Mouse (Mus musculus) liver, embryonic 11.5 days (tissue): ENCODE data around the gene Pou3f1. TPM values are rescaled to one million over a fixed set of nuclear protein-coding genes. Genes with fewer than 3 reads are reported as not detected.

Experiments
- ATAC-seq: fragments of 200-750 bp; cut with Nextera tagmentation; replicated peaks from 2 replicates; pipeline ENCODE4 v1.8.0; 2017; ENCODE audit warnings: moderate number of reproducible peaks, mild to moderate bottlenecking, moderate TSS enrichment, moderate library complexity; ENCODE audit not compliant: low FRiP score
- DNase-seq: peaks from one replicate; pipeline ENCODE4 v3.0.0-alpha.2; 2017; ENCODE audit warnings: low spot score
- H3K27ac ChIP-seq: fragments of 300-500 bp; sonication (generic); 2 replicates; pipeline ENCODE4 v1.5.1; 2014; ENCODE audit warnings: mild to moderate bottlenecking, low read depth, low read length, control low read depth
- H3K27me3 ChIP-seq: fragments of 300-500 bp; sonication (generic); replicated peaks from 2 replicates; pipeline ENCODE4 v1.6.1; 2014; ENCODE audit warnings: low read length, mixed read lengths; ENCODE audit not compliant: control insufficient read depth, insufficient read depth
- H3K36me3 ChIP-seq: fragments of 300-500 bp; sonication (generic); 2 replicates; pipeline ENCODE4 v1.6.1; 2014; ENCODE audit warnings: mild to moderate bottlenecking, low read length, moderate library complexity, mixed read lengths; ENCODE audit not compliant: control insufficient read depth, insufficient read depth
- H3K4me1 ChIP-seq: fragments of 300-500 bp; sonication (generic); replicated peaks from 2 replicates; pipeline ENCODE4 v1.6.1; 2014; ENCODE audit warnings: low read length, mixed read lengths; ENCODE audit not compliant: control insufficient read depth, insufficient read depth
- H3K4me2 ChIP-seq: fragments of 300-500 bp; sonication (generic); 2 replicates; pipeline ENCODE4 v1.6.1; 2014; ENCODE audit warnings: mild to moderate bottlenecking, control low read depth, moderate library complexity
- H3K4me3 ChIP-seq: fragments of 300-500 bp; sonication (generic); 2 replicates; pipeline ENCODE4 v1.5.1; 2014; ENCODE audit warnings: low read depth, low read length, control low read depth
- H3K9ac ChIP-seq: fragments of 300-500 bp; sonication (generic); 2 replicates; pipeline ENCODE4 v1.6.1; 2014; ENCODE audit warnings: low read depth, low read length, control low read depth
- H3K9me3 ChIP-seq: fragments of 300-500 bp; sonication (generic); 2 replicates; pipeline ENCODE4 v1.6.1; 2016; ENCODE audit warnings: low read length, inconsistent platforms, mixed read lengths; ENCODE audit not compliant: control insufficient read depth
- WGBS: fragments of 180-500 bp; shearing (Covaris S2); extraction: QIAGEN DNeasy Blood & Tissue Kit; methylation state at CpG from one replicate; pipeline ENCODE4 v1.1.7; 2014; 5-methylcytosine and 5-hydroxymethylcytosine counted together
- polyA plus RNA-seq: library from polyadenylated mRNA; unstranded; fragments of >200 nt; fragmentation: Nextera tagmentation; extraction: Ambion mirVana; gene quantifications from 2 replicates; pipeline ENCODE4 v1.2.1, GENCODE M21; 2014

The Pou3f1 gene
- polyA plus RNA-seq, result 0.16 and 0.21 TPM in 2 replicates

GRCm38 (mm10) chr4:124656518-124656853, at the start of gene Pou3f1:
Pou3f1 (plus strand) TSS chr4:124656807.
- no peak for ATAC-seq
- Histone ChIP-seq H3K4me1 (peaks cover 7% of the 10 kb centered on the region), H3K4me3 (peak within 1 kb of the TSS; percentile 61), H3K36me3 (no peaks in the 10 kb centered on the region), H3K4me2 (peak within 1 kb of the TSS; percentile 95), H3K27me3 (peaks cover 95% of the 10 kb centered on the region), H3K27ac (no peak within 1 kb of the TSS), H3K9ac (peak within 1 kb of the TSS; percentile 14; the same call in 1 of the 2 replicates), H3K9me3 (no peaks in the 10 kb centered on the region)
- no peak for DNase-seq
- 3% methylated on average over 15 of the region's 15 CpGs for WGBS

GRCm38 (mm10) chr4:124607166-124607565, 49.4 kb upstream of the Pou3f1 start:
- H3K4me3 ChIP-seq, result no peak overlapping the region
- H3K9ac ChIP-seq, result peak overlapping the region; percentile 46
- peak overlapping the region; percentile 38 for H3K27ac ChIP-seq
- peak overlapping the region; percentile 44 for H3K4me2 ChIP-seq
- ATAC-seq (no peak), DNase-seq (no peak)
- no peaks in the 10 kb centered on the region for H3K9me3 ChIP-seq
- H3K4me1 ChIP-seq, result peaks cover 30% of the 10 kb centered on the region
- peaks cover 22% of the 10 kb centered on the region for H3K27me3 ChIP-seq
- no peaks in the 10 kb centered on the region for H3K36me3 ChIP-seq
- 57% methylated on average over 8 of the region's 8 CpGs for WGBS

- no peak for DNase-seq
- H3K36me3 ChIP-seq, result no peaks in the 10 kb centered on the region
- ATAC-seq, result no peak
- peaks cover 23% of the 10 kb centered on the region for H3K4me1 ChIP-seq
- H3K4me3 ChIP-seq, result no peak overlapping the region
- no peak overlapping the region for H3K27ac ChIP-seq
- H3K27me3 ChIP-seq, result peaks cover 6% of the 10 kb centered on the region
- WGBS, result 64% methylated on average over 2 of the region's 2 CpGs
- H3K9me3 ChIP-seq, result no peaks in the 10 kb centered on the region
- no peak overlapping the region for H3K9ac ChIP-seq
- no peak overlapping the region for H3K4me2 ChIP-seq
Observed at GRCm38 (mm10) chr4:124610066-124610465, 46.5 kb upstream of the Pou3f1 start.

DNA sequence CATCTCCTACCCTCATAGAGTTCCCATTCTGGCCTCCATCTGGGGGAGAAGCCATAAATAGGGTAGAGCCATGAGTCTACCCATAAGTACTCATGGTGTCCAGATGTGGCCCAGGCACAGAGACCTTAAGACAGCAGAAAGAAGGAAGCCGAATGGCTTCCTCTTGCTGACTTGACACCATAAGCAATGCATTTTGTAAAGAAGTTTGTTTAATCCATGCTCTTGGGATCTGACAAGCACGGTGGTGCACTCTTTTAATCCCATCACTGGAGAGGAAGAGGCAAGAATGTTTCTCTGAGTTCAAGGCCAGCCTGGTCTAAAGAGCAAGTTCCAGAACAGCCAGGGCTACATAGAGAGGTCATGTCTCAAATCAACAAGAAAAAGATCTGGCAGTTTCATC, 45.9 kb upstream of the Pou3f1 start, which contains the start of gene 3100002H09Rik:
Gene 3100002H09Rik (minus strand): TSS at position 101 of the 400 bp plus-strand sequence.
- H3K27ac ChIP-seq, result no peak within 1 kb of the TSS
- no peak within 1 kb of the TSS for H3K4me2 ChIP-seq
- no peak for DNase-seq
- no peak within 1 kb of the TSS for H3K4me3 ChIP-seq
- 78% methylated on average over 2 of the region's 2 CpGs for WGBS
- ATAC-seq, result no peak
- H3K27me3 ChIP-seq, result peaks cover 9% of the 10 kb centered on the region
- no peak within 1 kb of the TSS for H3K9ac ChIP-seq
- peaks cover 17% of the 10 kb centered on the region for H3K4me1 ChIP-seq
- H3K36me3 ChIP-seq, result no peaks in the 10 kb centered on the region
- no peaks in the 10 kb centered on the region for H3K9me3 ChIP-seq

GRCm38 (mm10) chr4:124611768-124612167, 44.8 kb upstream of the Pou3f1 start:
- no peaks in the 10 kb centered on the region for H3K36me3 ChIP-seq
- H3K9me3 ChIP-seq, result no peaks in the 10 kb centered on the region
- H3K4me2 ChIP-seq, result no peak overlapping the region
- peaks cover 9% of the 10 kb centered on the region for H3K27me3 ChIP-seq
- no peak overlapping the region for H3K27ac ChIP-seq
- DNase-seq (no peak), ATAC-seq (no peak)
- H3K4me3 ChIP-seq, result no peak overlapping the region
- H3K9ac ChIP-seq, result no peak overlapping the region
- H3K4me1 ChIP-seq, result peaks cover 10% of the 10 kb centered on the region
- 52% methylated on average over 4 of the region's 4 CpGs for WGBS

GRCm38 (mm10) chr4:124614189-124614588, 42.4 kb upstream of the Pou3f1 start:
- Histone ChIP-seq H3K27me3 (peaks cover 14% of the 10 kb centered on the region), H3K4me1 (no peaks in the 10 kb centered on the region), H3K4me2 (no peak overlapping the region), H3K9ac (no peak overlapping the region), H3K36me3 (no peaks in the 10 kb centered on the region), H3K9me3 (no peaks in the 10 kb centered on the region), H3K27ac (no peak overlapping the region), H3K4me3 (no peak overlapping the region)
- 0% methylated on average over 1 of the region's 1 CpGs for WGBS
- ATAC-seq (no peak), DNase-seq (no peak)

DNA sequence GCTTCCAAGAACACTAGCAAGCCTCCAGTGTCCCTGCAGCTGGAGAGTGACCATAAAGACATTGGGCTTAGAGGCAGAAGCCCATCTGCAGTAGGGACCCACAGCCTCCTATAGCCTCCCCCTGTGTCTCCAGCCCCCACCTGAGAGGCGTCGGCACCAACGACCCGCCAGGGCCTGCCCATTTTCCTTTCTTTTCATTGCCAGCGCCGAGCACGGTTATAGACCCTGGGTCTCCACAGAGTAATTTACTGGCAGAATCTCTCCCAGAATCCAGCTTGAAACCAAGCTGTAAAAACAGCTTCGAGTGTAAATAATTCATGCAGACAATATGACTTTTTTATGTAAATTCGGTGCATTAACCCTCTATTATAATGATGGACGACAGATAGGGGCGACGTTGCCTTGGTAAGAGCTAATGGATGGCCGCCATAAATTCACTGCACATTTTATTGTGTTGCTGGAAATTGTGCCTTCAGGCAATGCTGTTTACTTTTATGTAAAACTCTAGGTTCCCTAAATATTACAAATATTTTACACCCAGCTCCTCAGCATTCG, 41.1 kb upstream of the Pou3f1 start:
- Histone ChIP-seq H3K27me3 (peaks cover 14% of the 10 kb centered on the region), H3K4me1 (no peaks in the 10 kb centered on the region), H3K4me3 (no peak overlapping the region), H3K9ac (no peak overlapping the region), H3K9me3 (no peaks in the 10 kb centered on the region), H3K27ac (no peak overlapping the region), H3K36me3 (no peaks in the 10 kb centered on the region), H3K4me2 (no peak overlapping the region)
- DNase-seq (no peak), ATAC-seq (no peak)
- 64% methylated on average over 14 of the region's 14 CpGs for WGBS

- peaks cover 14% of the 10 kb centered on the region for H3K27me3 ChIP-seq
- no peaks in the 10 kb centered on the region for H3K4me1 ChIP-seq
- 73% methylated on average over 9 of the region's 9 CpGs for WGBS
- H3K9ac ChIP-seq, result no peak overlapping the region
- H3K27ac ChIP-seq, result no peak overlapping the region
- no peak for ATAC-seq
- H3K9me3 ChIP-seq, result no peaks in the 10 kb centered on the region
- H3K4me2 ChIP-seq, result no peak overlapping the region
- no peak overlapping the region for H3K4me3 ChIP-seq
- no peak for DNase-seq
- no peaks in the 10 kb centered on the region for H3K36me3 ChIP-seq
Observed at GRCm38 (mm10) chr4:124615986-124616385, 40.6 kb upstream of the Pou3f1 start.

DNA sequence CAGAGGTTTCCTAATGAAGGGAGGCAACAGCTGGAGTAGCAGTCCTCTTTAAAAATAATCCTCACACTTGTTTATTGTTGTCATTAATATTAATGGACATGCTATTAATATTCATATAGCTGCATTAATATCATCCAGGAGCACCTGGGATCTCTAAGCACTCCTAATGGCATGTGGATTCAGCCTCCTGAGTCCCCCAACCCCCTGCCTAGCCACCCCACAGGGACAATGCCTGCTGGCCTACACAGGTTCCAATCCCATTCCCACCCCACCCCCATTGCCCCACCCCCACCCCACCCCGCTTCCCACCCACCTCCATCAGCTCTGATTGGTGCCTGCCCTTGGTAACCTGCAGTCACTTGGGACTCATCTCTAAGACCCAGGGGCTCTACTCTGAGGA, 40.0 kb upstream of the Pou3f1 start:
- Histone ChIP-seq H3K36me3 (no peaks in the 10 kb centered on the region), H3K9me3 (no peaks in the 10 kb centered on the region), H3K4me1 (no peaks in the 10 kb centered on the region), H3K9ac (no peak overlapping the region), H3K4me2 (no peak overlapping the region), H3K27me3 (peaks cover 14% of the 10 kb centered on the region), H3K27ac (no peak overlapping the region), H3K4me3 (no peak overlapping the region)
- 50% methylated on average over 1 of the region's 1 CpGs for WGBS
- DNase-seq (no peak), ATAC-seq (no peak)
